Mouse (Mus musculus) urinary bladder, postnatal 10 days (tissue): ENCODE measurements around the gene Sema5a.

Experiments
- DNase-seq: peaks from one replicate; pipeline ENCODE4 v3.0.0; 2022; ENCODE audit warnings: low spot score

Gene Sema5a

GRCm38 (mm10) chr15:32647061-32647687 is 402.6 kb downstream of the Sema5a start:
- no peak for DNase-seq

GRCm38 (mm10) chr15:32654046-32654445 is 409.4 kb downstream of the Sema5a start:
- DNase-seq = no peak

- DNase-seq = no peak
These were observed 411.4 kb downstream of the Sema5a start for GRCm38 (mm10) chr15:32656017-32656416.

GRCm38 (mm10) chr15:32676446-32676845 is 431.8 kb downstream of the Sema5a start:
- no peak for DNase-seq

- no peak for DNase-seq
These were observed 440.5 kb downstream of the Sema5a start for GRCm38 (mm10) chr15:32685152-32685551.

GRCm38 (mm10) chr15:32691021-32691420 is 446.4 kb downstream of the Sema5a start:
- no peak for DNase-seq

GRCm38 (mm10) chr15:32693006-32693405 is 448.4 kb downstream of the Sema5a start:
- DNase-seq = no peak

GRCm38 (mm10) chr15:32717298-32717985 is 472.8 kb downstream of the Sema5a start:
- DNase-seq = no peak

- DNase-seq = no peak
These were observed 473.8 kb downstream of the Sema5a start for GRCm38 (mm10) chr15:32718293-32718963.

- DNase-seq = no peak
These were observed 474.3 kb downstream of the Sema5a start for GRCm38 (mm10) chr15:32718964-32719311.

GRCm38 (mm10) chr15:32730839-32731238 is 486.2 kb downstream of the Sema5a start:
- no peak for DNase-seq
